In genomic region chr15:97844037-97845034, GRCm38 (mm10) we compare ENCODE assay signal across 8 mouse cellular contexts. TPM values are rescaled to one million over a fixed set of nuclear protein-coding genes. Genes with fewer than 3 reads are reported as not detected.
DNase-seq lines count a peak whose midpoint lies in the region; ATAC-seq lines count a peak whose summit lies in the region.

Hdac7 (minus strand) TSS chr15:97844502.

- no peak within 1 kb of the TSS for H3K9ac ChIP-seq in embryonic facial prominence, embryonic 12.5 days
- no peak within 1 kb of the TSS for H3K9ac ChIP-seq in heart, embryonic 15.5 days
- H3K9ac ChIP-seq in midbrain, embryonic 16.5 days (ENCODE audit: low read depth, low read length), result no peak within 1 kb of the TSS

- no peak for ATAC-seq in embryonic facial prominence, embryonic 12.5 days (ENCODE audit: insufficient number of reproducible peaks, insufficient read depth, low FRiP score, low TSS enrichment)
- no peak for ATAC-seq in heart, embryonic 15.5 days (replicated peaks; ENCODE audit: insufficient number of reproducible peaks, insufficient read depth, low FRiP score, low read depth)
- ATAC-seq in midbrain, embryonic 16.5 days, result no peak

- no peaks in the 10 kb centered on the region for H3K27me3 ChIP-seq in embryonic facial prominence, embryonic 12.5 days
- 0 out of 2 replicates have a peak, but pooled peaks cover 2% of the 10 kb centered on the region for H3K27me3 ChIP-seq in heart, embryonic 15.5 days
- no peaks in the 10 kb centered on the region for H3K27me3 ChIP-seq in midbrain, embryonic 16.5 days (ENCODE audit: control insufficient read depth, insufficient read depth, low read depth, low read length)

- intact Hi-C loops in left cerebral cortex, postnatal 36 days (cut with DNase I), result loop anchor here (5.0 kb wide), 2 partner anchors 32 to 62 kb away; no protein-coding TSS in a partner anchor

- 70% methylated on average over 19 of the region's 19 CpGs for WGBS in embryonic facial prominence, embryonic 12.5 days
- WGBS in heart, embryonic 15.5 days, result 53% methylated on average over 19 of the region's 19 CpGs
- WGBS in midbrain, embryonic 16.5 days, result 73% methylated on average over 19 of the region's 19 CpGs

- peaks cover 9% of the 10 kb centered on the region for H3K4me1 ChIP-seq in embryonic facial prominence, embryonic 12.5 days
- H3K4me1 ChIP-seq in heart, embryonic 15.5 days (replicated peaks), result peaks cover 18% of the 10 kb centered on the region
- H3K4me1 ChIP-seq in midbrain, embryonic 16.5 days (ENCODE audit: control insufficient read depth, insufficient read depth, low read length), result no peaks in the 10 kb centered on the region; the same call in 1 of the 2 replicates

- peak; percentile 70 to 78 for DNase-seq in lung, adult 18-20 months
- DNase-seq in lung, postnatal 14 days, result no peak
- no peak for DNase-seq in left cerebral cortex, postnatal 36 days (ENCODE audit: low spot score in 2 of 2)
- no peak for DNase-seq in frontal cortex, postnatal 14 days (ENCODE audit: low spot score in 2 of 2)
- no peak for DNase-seq in urinary bladder, postnatal 25 days (ENCODE audit: low spot score)

- no peaks in the 10 kb centered on the region for H3K36me3 ChIP-seq in embryonic facial prominence, embryonic 12.5 days
- no peaks in the 10 kb centered on the region for H3K36me3 ChIP-seq in heart, embryonic 15.5 days
- H3K36me3 ChIP-seq in midbrain, embryonic 16.5 days (ENCODE audit: control insufficient read depth, insufficient read depth, low read length), result no peaks in the 10 kb centered on the region

- no peaks in the 10 kb centered on the region for H3K9me3 ChIP-seq in embryonic facial prominence, embryonic 12.5 days
- H3K9me3 ChIP-seq in heart, embryonic 15.5 days (replicated peaks), result no peaks in the 10 kb centered on the region
- no peaks in the 10 kb centered on the region for H3K9me3 ChIP-seq in midbrain, embryonic 16.5 days (replicated peaks; ENCODE audit: control insufficient read depth, low read length, poor library complexity, severe bottlenecking)

- H3K27ac ChIP-seq in embryonic facial prominence, embryonic 12.5 days, result no peak within 1 kb of the TSS
- no peak within 1 kb of the TSS; the same call in 1 of the 2 replicates for H3K27ac ChIP-seq in heart, embryonic 15.5 days
- H3K27ac ChIP-seq in midbrain, embryonic 16.5 days (ENCODE audit: low read length), result no peak within 1 kb of the TSS

- H3K4me3 ChIP-seq in embryonic facial prominence, embryonic 12.5 days, result no peak within 1 kb of the TSS
- peak within 1 kb of the TSS; percentile 9; the same call in 1 of the 2 replicates for H3K4me3 ChIP-seq in heart, embryonic 15.5 days
- no peak within 1 kb of the TSS for H3K4me3 ChIP-seq in midbrain, embryonic 16.5 days (ENCODE audit: low read depth, low read length)

- no peak within 1 kb of the TSS for H3K4me2 ChIP-seq in embryonic facial prominence, embryonic 12.5 days (replicated peaks)
- H3K4me2 ChIP-seq in heart, embryonic 15.5 days, result peak within 1 kb of the TSS; percentile 1; the same call in 1 of the 2 replicates
- no peak within 1 kb of the TSS for H3K4me2 ChIP-seq in midbrain, embryonic 16.5 days (ENCODE audit: low read length)

RNA-seq across cellular contexts. Expression of gene Hdac7, which starts in this region (rescaled TPM):
- polyA plus RNA-seq in embryonic facial prominence, embryonic 12.5 days (2016; fragmentation: Nextera tagmentation; extraction: Ambion mirVana), result 33.5 and 38.8 TPM in 2 replicates
- 20.4 and 34.5 TPM in 2 replicates for polyA plus RNA-seq in heart, embryonic 15.5 days (2015; fragmentation: Nextera tagmentation; extraction: Ambion mirVana)
- 10 to 100 TPM; 21.4 to 36.4 TPM for total RNA-seq in left cerebral cortex, postnatal 36 days (2021)
- polyA plus RNA-seq in midbrain, embryonic 16.5 days (2015; fragmentation: Nextera tagmentation; extraction: Ambion mirVana), result 28.6 and 31.5 TPM in 2 replicates

Comparison
In these comparisons a context has a peak if more than half of its experiments do, and no peak if none do; other contexts are left out.
1. DNase-seq: peak in lung, adult 18-20 months (2 of 2); none in lung, postnatal 14 days (single experiment), left cerebral cortex, postnatal 36 days (0 of 2), frontal cortex, postnatal 14 days (0 of 2) and urinary bladder, postnatal 25 days (single experiment).